Mouse (Mus musculus) layer of hippocampus, adult 18-20 months (tissue): ENCODE data around the gene Olfr391-ps. TPM values are rescaled to one million over a fixed set of nuclear protein-coding genes. Genes with fewer than 3 reads are reported as not detected.

Source experiments
- DNase-seq, 2 experiments: peaks; one replicate each; pipeline ENCODE4 v3.0.0; 2022; ENCODE audit warnings: low spot score in 2 of 2
- long read RNA-seq: library from polyadenylated mRNA; stranded (forward); transcript quantifications from one replicate; pipeline ENCODE4 v2.0.0, GENCODE M21; 2021
- total RNA-seq, 2 experiments: library from RNA; stranded (reverse); gene quantifications; 2 replicates each; pipeline ENCODE4 v1.2.3; 2021

The Olfr391-ps gene
- not detected for total RNA-seq
- long read RNA-seq = 0 reads

DNA sequence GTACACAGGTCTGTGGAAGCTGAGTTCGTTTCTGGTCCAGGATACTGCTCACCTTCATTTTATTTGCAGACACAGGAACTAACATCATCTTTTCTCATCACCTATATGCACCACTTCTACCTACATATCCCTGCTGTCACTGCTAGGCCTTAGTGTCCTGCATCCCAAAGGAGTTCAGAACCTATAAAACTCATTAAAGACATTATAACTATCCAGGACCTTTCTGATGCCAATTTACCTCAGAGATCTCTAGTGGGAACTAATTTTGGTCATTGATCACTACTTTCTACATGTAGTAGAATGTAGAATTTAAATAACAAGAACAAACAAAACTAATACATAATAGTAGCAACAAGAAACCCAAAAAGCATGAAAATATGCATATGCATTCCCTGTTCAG lies at the start of gene Olfr391-ps:
Olfr391-ps (minus strand) TSS at position 101 of the 400 bp plus-strand sequence.
- DNase-seq = no peak

DNA sequence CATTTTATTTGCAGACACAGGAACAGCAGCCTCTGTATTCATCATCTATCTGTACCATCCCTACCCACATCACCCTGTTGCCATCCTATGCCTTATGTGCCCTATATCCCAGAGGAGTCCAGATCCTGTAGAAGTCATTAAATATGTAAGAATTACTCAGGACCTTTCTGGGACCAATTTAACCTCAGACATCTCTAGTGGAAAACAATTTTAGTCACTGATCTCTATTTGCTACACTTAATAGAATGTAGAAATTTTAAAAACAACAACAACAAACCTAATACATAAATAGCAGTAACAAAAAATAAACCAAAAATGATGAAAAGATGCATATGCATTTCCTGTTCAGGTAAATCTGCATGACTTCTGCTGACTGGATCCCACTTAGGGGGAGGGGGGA lies 48.5 kb upstream of the Olfr391-ps start, which contains the start of gene Olfr393:
Olfr393 (minus strand) TSS at position 101 of the 400 bp plus-strand sequence.
- no peak for DNase-seq

DNA sequence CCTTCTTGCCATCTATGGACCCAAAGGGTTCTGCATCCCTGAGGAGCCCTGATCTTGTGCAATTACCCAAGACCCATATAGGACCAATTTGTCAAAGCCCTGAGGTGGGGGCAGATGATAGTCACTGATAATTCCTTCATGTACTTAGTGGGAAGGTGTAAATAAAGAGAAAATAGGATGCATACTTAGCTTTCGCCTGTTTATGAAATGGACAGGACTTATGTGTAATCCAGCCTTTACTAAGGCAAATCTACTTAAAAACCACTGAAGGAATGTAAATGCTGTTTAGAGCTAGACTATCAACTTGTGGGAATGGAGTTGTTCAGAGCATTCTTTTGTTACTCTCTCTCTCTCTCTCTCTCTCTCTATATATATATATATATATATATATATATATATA lies 14.1 kb upstream of the Olfr391-ps start, which contains the start of gene Olfr392:
Olfr392 (minus strand) TSS at position 101 of the 400 bp plus-strand sequence.
- DNase-seq = no peak

DNA sequence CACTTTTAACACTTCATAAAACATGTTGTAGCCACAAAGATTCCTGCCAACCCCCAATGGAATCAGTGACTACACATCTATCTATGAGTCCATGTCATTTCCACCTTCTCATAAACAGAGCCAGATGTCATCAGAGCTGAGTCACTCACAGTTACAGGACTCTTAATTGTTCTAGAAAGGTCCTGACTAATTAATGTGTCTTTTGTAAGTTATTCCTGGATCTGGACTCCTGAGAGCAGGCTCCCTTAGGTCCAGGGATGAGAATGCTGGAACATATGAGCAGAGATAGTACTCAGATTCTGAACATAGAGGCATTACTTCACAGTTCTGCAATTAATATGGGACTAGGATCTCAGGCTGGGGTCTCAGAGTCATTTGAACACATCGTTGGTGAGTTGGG lies 20.2 kb downstream of the Olfr391-ps start, which contains the start of gene Olfr390:
Olfr390 (plus strand) TSS at position 301 of the 400 bp plus-strand sequence.
- no peak for DNase-seq

DNA sequence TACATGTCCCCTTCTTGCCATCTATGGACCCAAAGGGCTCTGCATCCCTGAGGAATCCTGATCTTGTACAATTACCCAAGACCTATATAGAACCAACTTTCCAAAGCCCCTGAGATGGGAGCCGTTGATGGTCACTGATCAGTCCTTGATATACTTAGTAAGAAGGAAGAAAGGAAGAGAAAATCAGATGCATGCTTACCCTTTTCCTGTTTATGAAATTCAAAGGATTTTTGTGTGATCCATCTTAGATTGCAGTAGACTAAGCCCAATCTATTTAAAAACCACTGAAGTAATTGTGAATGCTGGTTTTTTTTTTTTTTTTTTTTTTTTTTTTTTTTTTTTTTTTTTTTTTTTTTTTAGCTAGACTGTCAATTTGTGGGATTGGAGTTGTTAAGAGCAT lies 22.2 kb downstream of the Olfr391-ps start, which contains the start of gene Olfr389:
Olfr389 (minus strand) TSS at position 101 of the 400 bp plus-strand sequence.
- DNase-seq = no peak

DNA sequence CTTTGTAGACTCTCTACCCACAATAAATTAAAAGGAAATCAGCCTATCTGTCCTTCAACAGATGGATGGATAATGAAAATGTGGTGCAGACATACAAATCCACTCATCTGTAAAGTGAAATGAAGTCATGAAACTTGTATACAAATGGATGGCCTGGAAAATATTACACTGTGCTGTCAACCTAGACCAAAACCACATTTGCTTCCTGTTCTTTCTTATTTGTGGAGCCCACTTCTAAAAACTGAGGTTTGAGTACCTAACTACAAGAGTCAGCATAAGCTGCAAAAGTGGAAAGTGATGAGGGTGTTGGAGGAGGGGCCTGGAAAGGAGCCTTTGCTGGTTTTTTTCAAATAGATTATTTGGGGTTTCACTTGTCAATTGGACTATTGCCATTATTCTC lies 43.7 kb downstream of the Olfr391-ps start:
- no peak for DNase-seq

Other genes starting within 250 kb of the Olfr391-ps start
- not detected for gene Olfr385, start 210.0 kb downstream of the Olfr391-ps start, total RNA-seq
- not detected for gene Olfr384, start 204.5 kb downstream of the Olfr391-ps start, total RNA-seq
- gene Zfp735, start 114.3 kb downstream of the Olfr391-ps start, total RNA-seq = not detected
- not detected for gene Olfr389, start 22.3 kb downstream of the Olfr391-ps start, total RNA-seq
- gene Olfr390, start 20.1 kb downstream of the Olfr391-ps start, total RNA-seq = not detected
- not detected for gene Olfr392, start 14.0 kb upstream of the Olfr391-ps start, total RNA-seq
- not detected for gene Olfr393, start 48.4 kb upstream of the Olfr391-ps start, total RNA-seq
- not detected for gene Olfr394, start 87.7 kb upstream of the Olfr391-ps start, total RNA-seq
- gene Olfr395, start 106.2 kb upstream of the Olfr391-ps start, total RNA-seq = not detected
- gene Olfr23, start 133.6 kb upstream of the Olfr391-ps start, total RNA-seq = not detected
- not detected for gene Olfr397, start 157.8 kb upstream of the Olfr391-ps start, total RNA-seq
- gene Olfr398, start 187.4 kb upstream of the Olfr391-ps start, total RNA-seq = not detected